Mouse (Mus musculus): ENCODE measurements around the gene Sirt4. TPM values are rescaled to one million over a fixed set of nuclear protein-coding genes. Genes with fewer than 3 reads are reported as not detected.
A peak's percentile ranks its signal among the peaks of the same experiment; 100 is the strongest.

The Sirt4 gene
- polyA plus RNA-seq, 1 experiment from 2014 or later, result 37.1 TPM

- Histone ChIP-seq H3K4me3 (replicated peaks) (peak overlapping the region; percentile 44), H3K36me3 (no peaks in the 10 kb centered on the region), H3K9ac (replicated peaks) (peak overlapping the region; percentile 87), H3K27ac (replicated peaks) (peak overlapping the region; percentile 100), H3K9me3 (replicated peaks) (no peaks in the 10 kb centered on the region), H3K4me1 (peaks cover 32% of the 10 kb centered on the region), H3K27me3 (replicated peaks) (no peaks in the 10 kb centered on the region), H3K4me2 (peak overlapping the region; percentile 66)
- peak; percentile 80 for ATAC-seq (ENCODE audit: low FRiP score)
- WGBS, result under 1% methylated on average over 39 of the region's 39 CpGs
These were observed 4.5 kb upstream of the Sirt4 start for GRCm38 (mm10) chr5:115488841-115489698.

GRCm38 (mm10) chr5:115487942-115488580 is 3.5 kb upstream of the Sirt4 start:
- no peak overlapping the region for H3K4me3 ChIP-seq (replicated peaks)
- H3K9ac ChIP-seq (replicated peaks), result no peak overlapping the region
- H3K27me3 ChIP-seq (replicated peaks), result no peaks in the 10 kb centered on the region
- no peaks in the 10 kb centered on the region for H3K36me3 ChIP-seq
- H3K9me3 ChIP-seq (replicated peaks), result no peaks in the 10 kb centered on the region
- ATAC-seq (ENCODE audit: low FRiP score), result no peak
- H3K27ac ChIP-seq (replicated peaks), result peak overlapping the region; percentile 100; the same call in 1 of the 2 replicates
- peaks cover 40% of the 10 kb centered on the region for H3K4me1 ChIP-seq
- WGBS, result 80% methylated on average over 9 of the region's 9 CpGs
- H3K4me2 ChIP-seq, result peak overlapping the region; percentile 66

GRCm38 (mm10) chr5:115487353-115487752 is 2.8 kb upstream of the Sirt4 start:
- no peak overlapping the region for H3K4me2 ChIP-seq
- peaks cover 47% of the 10 kb centered on the region for H3K4me1 ChIP-seq
- ATAC-seq (ENCODE audit: low FRiP score), result no peak
- H3K36me3 ChIP-seq, result no peaks in the 10 kb centered on the region
- no peak overlapping the region for H3K4me3 ChIP-seq (replicated peaks)
- H3K27me3 ChIP-seq (replicated peaks), result no peaks in the 10 kb centered on the region
- WGBS, result 88% methylated on average over 8 of the region's 8 CpGs
- no peaks in the 10 kb centered on the region for H3K9me3 ChIP-seq (replicated peaks)
- no peak overlapping the region for H3K9ac ChIP-seq (replicated peaks)
- no peak overlapping the region for H3K27ac ChIP-seq (replicated peaks)

GRCm38 (mm10) chr5:115486726-115487125 is 2.2 kb upstream of the Sirt4 start:
- Histone ChIP-seq H3K27ac (replicated peaks) (no peak overlapping the region), H3K4me3 (replicated peaks) (no peak overlapping the region), H3K9ac (replicated peaks) (no peak overlapping the region), H3K27me3 (replicated peaks) (no peaks in the 10 kb centered on the region), H3K9me3 (replicated peaks) (no peaks in the 10 kb centered on the region), H3K4me2 (no peak overlapping the region), H3K36me3 (no peaks in the 10 kb centered on the region), H3K4me1 (peaks cover 46% of the 10 kb centered on the region)
- no peak for ATAC-seq (ENCODE audit: low FRiP score)
- 54% methylated on average over 4 of the region's 4 CpGs for WGBS

GRCm38 (mm10) chr5:115485489-115486205 is 1.1 kb upstream of the Sirt4 start:
- no peak overlapping the region for H3K27ac ChIP-seq (replicated peaks)
- no peak overlapping the region for H3K9ac ChIP-seq (replicated peaks)
- no peaks in the 10 kb centered on the region for H3K9me3 ChIP-seq (replicated peaks)
- no peaks in the 10 kb centered on the region for H3K36me3 ChIP-seq
- 84% methylated on average over 17 of the region's 18 CpGs for WGBS
- no peak for ATAC-seq (ENCODE audit: low FRiP score)
- no peak overlapping the region for H3K4me3 ChIP-seq (replicated peaks)
- peaks cover 39% of the 10 kb centered on the region for H3K4me1 ChIP-seq
- H3K27me3 ChIP-seq (replicated peaks), result no peaks in the 10 kb centered on the region
- no peak overlapping the region for H3K4me2 ChIP-seq

GRCm38 (mm10) chr5:115484996-115485395 is 471 bp upstream of the Sirt4 start:
- H3K27me3 ChIP-seq (replicated peaks), result no peaks in the 10 kb centered on the region
- ATAC-seq (ENCODE audit: low FRiP score), result no peak
- H3K4me1 ChIP-seq, result peaks cover 43% of the 10 kb centered on the region
- H3K36me3 ChIP-seq, result 0 out of 2 replicates have a peak, but pooled peaks cover 3% of the 10 kb centered on the region
- peak overlapping the region; percentile 84 for H3K27ac ChIP-seq (replicated peaks)
- WGBS, result 67% methylated on average over 5 of the region's 5 CpGs
- H3K9ac ChIP-seq (replicated peaks), result peak overlapping the region; percentile 51
- peak overlapping the region; percentile 48 for H3K4me3 ChIP-seq (replicated peaks)
- no peaks in the 10 kb centered on the region for H3K9me3 ChIP-seq (replicated peaks)
- peak overlapping the region; percentile 70 for H3K4me2 ChIP-seq

GRCm38 (mm10) chr5:115483385-115483784 is 1.1 kb downstream of the Sirt4 start:
- Histone ChIP-seq H3K4me1 (peaks cover 43% of the 10 kb centered on the region), H3K27ac (replicated peaks) (no peak overlapping the region), H3K4me3 (replicated peaks) (0 out of 2 replicates have a peak overlapping the region, but pooled peaks have one; percentile 21), H3K9me3 (replicated peaks) (no peaks in the 10 kb centered on the region), H3K36me3 (peaks cover 9% of the 10 kb centered on the region; the same call in 1 of the 2 replicates), H3K4me2 (peak overlapping the region; percentile 51), H3K27me3 (replicated peaks) (no peaks in the 10 kb centered on the region), H3K9ac (replicated peaks) (no peak overlapping the region)
- WGBS, result 31% methylated on average over 6 of the region's 6 CpGs
- no peak for ATAC-seq (ENCODE audit: low FRiP score)

- no peak for ATAC-seq (ENCODE audit: low FRiP score)
- H3K27me3 ChIP-seq (replicated peaks), result no peaks in the 10 kb centered on the region
- H3K36me3 ChIP-seq, result peaks cover 9% of the 10 kb centered on the region; the same call in 1 of the 2 replicates
- peaks cover 40% of the 10 kb centered on the region for H3K4me1 ChIP-seq
- no peaks in the 10 kb centered on the region for H3K9me3 ChIP-seq (replicated peaks)
- no peak overlapping the region for H3K27ac ChIP-seq (replicated peaks)
- peak overlapping the region; percentile 34; the same call in 1 of the 2 replicates for H3K9ac ChIP-seq (replicated peaks)
- peak overlapping the region; percentile 21 for H3K4me3 ChIP-seq (replicated peaks)
- peak overlapping the region; percentile 51 for H3K4me2 ChIP-seq
- WGBS, result 22% methylated on average over 38 of the region's 38 CpGs
These were observed 1.9 kb downstream of the Sirt4 start for GRCm38 (mm10) chr5:115482390-115483265.

GRCm38 (mm10) chr5:115480101-115480500 is 4.4 kb downstream of the Sirt4 start:
- H3K9ac ChIP-seq (replicated peaks), result no peak overlapping the region
- H3K4me3 ChIP-seq (replicated peaks), result peak overlapping the region; percentile 19
- no peaks in the 10 kb centered on the region for H3K27me3 ChIP-seq (replicated peaks)
- no peak for ATAC-seq (ENCODE audit: low FRiP score)
- peaks cover 9% of the 10 kb centered on the region; the same call in 1 of the 2 replicates for H3K36me3 ChIP-seq
- H3K9me3 ChIP-seq (replicated peaks), result no peaks in the 10 kb centered on the region
- H3K4me2 ChIP-seq, result peak overlapping the region; percentile 46
- H3K4me1 ChIP-seq, result peaks cover 49% of the 10 kb centered on the region
- H3K27ac ChIP-seq (replicated peaks), result no peak overlapping the region
- WGBS, result 22% methylated on average over 27 of the region's 27 CpGs

- WGBS, result 46% methylated on average over 15 of the region's 15 CpGs
- no peaks in the 10 kb centered on the region for H3K27me3 ChIP-seq (replicated peaks)
- no peak overlapping the region for H3K9ac ChIP-seq (replicated peaks)
- H3K4me3 ChIP-seq (replicated peaks), result no peak overlapping the region
- no peaks in the 10 kb centered on the region for H3K9me3 ChIP-seq (replicated peaks)
- H3K4me2 ChIP-seq, result no peak overlapping the region
- no peak overlapping the region for H3K27ac ChIP-seq (replicated peaks)
- peaks cover 44% of the 10 kb centered on the region for H3K4me1 ChIP-seq
- H3K36me3 ChIP-seq, result peaks cover 9% of the 10 kb centered on the region; the same call in 1 of the 2 replicates
- no peak for ATAC-seq (ENCODE audit: low FRiP score)
These were observed 5.0 kb downstream of the Sirt4 start for GRCm38 (mm10) chr5:115479561-115479960.
